19 mouse cellular contexts compared by ENCODE assay signal in the genomic region with DNA sequence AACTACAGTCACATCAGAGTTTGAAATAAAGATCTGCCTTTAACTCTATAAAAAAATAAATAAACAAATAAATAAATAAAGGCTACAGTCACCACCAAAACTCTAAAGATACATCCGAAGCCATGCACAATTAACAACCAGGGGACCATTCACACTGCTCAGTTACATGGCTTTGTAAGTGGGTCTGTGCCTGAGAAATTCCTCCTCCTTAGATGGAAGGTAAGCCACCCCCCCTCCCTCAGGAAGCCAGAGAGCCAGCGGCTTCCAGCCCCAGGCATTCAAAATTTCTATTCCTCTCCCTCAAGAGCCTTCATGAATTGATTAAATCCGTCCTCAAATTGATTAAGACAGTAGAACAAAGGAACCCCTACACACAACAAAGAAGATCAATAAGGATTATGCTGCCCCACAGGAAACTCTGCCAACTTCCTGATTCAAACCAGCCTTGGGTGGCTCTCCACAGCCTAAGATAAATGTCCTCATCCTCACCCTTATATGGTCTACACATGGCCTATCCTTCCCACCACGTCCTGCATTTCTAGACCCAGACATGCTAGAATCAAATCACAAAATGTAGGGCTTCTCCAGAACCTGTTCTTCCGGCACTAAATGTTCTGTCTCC. TPM values are rescaled to one million over a fixed set of nuclear protein-coding genes. Genes with fewer than 3 reads are reported as not detected.
DNase-seq lines count a peak whose midpoint lies in the region; ATAC-seq and TF ChIP-seq lines count a peak whose summit lies in the region.
"Had no signal": no experiment of that assay in that cellular context is flagged by ENCODE, and none has a peak within 500 bp of the region (broad histone marks: within the 10 kb centered on the region; RNA-seq: fewer than 3 reads in every experiment).

No protein-coding gene starts in this region.

- intact Hi-C loops in heart, adult 2 months (cut with DNase I) = no loop called here

- 55% methylated on average over 5 of the region's 5 CpGs for WGBS in heart, embryonic 15.5 days
- WGBS in heart, adult 2 months = 76% methylated on average over 5 of the region's 5 CpGs
- WGBS in midbrain, embryonic 11.5 days = 34% methylated on average over 5 of the region's 5 CpGs
- 36% methylated on average over 5 of the region's 5 CpGs for WGBS in midbrain, postnatal 0 days
- WGBS in midbrain, embryonic 13.5 days = 30% methylated on average over 5 of the region's 5 CpGs

- 0 out of 2 replicates have a peak overlapping the region, but pooled peaks have one; percentile 15 for H3K27ac ChIP-seq in heart, embryonic 15.5 days
- H3K27ac ChIP-seq in heart, adult 2 months = no peak overlapping the region
- no peak overlapping the region for H3K27ac ChIP-seq in midbrain, embryonic 11.5 days (ENCODE audit: low read depth, low read length)
- no peak overlapping the region for H3K27ac ChIP-seq in midbrain, postnatal 0 days (ENCODE audit: low read depth, low read length)
- no peak overlapping the region for H3K27ac ChIP-seq in midbrain, embryonic 13.5 days
- H3K27ac ChIP-seq: embryonic facial prominence, embryonic 12.5 days; hindbrain, embryonic 10.5 days had no signal

- no peak for TF ChIP-seq EP300 in heart, adult 2 months (IDR thresholded peaks at IDR 0.05; ENCODE audit: insufficient read depth, low read depth, low read length)

- no peak overlapping the region for H3K4me2 ChIP-seq in heart, embryonic 15.5 days
- H3K4me2 ChIP-seq in midbrain, embryonic 11.5 days = no peak overlapping the region
- no peak overlapping the region for H3K4me2 ChIP-seq in midbrain, postnatal 0 days (ENCODE audit: low read depth, low read length, poor library complexity, severe bottlenecking)
- no peak overlapping the region for H3K4me2 ChIP-seq in midbrain, embryonic 13.5 days (replicated peaks)
- H3K4me2 ChIP-seq: embryonic facial prominence, embryonic 12.5 days had no signal

- no peak for TF ChIP-seq CTCF in heart, adult 2 months (IDR thresholded peaks at IDR 0.05)
- TF ChIP-seq CTCF in midbrain, postnatal 0 days (IDR thresholded peaks at IDR 0.05) = no peak

- no peaks in the 10 kb centered on the region for H3K79me2 ChIP-seq in heart, adult 2 months (replicated peaks; ENCODE audit: control insufficient read depth, insufficient read depth, low read length)

- H3K4me1 ChIP-seq in heart, embryonic 15.5 days (replicated peaks) = peaks cover 9% of the 10 kb centered on the region
- H3K4me1 ChIP-seq in heart, adult 2 months (ENCODE audit: control insufficient read depth, insufficient read depth, low read length) = peaks cover 1% of the 10 kb centered on the region; the same call in 1 of the 2 replicates
- peaks cover 15% of the 10 kb centered on the region for H3K4me1 ChIP-seq in midbrain, embryonic 11.5 days (ENCODE audit: control insufficient read depth, insufficient read depth, low read length)
- H3K4me1 ChIP-seq in midbrain, postnatal 0 days (ENCODE audit: insufficient read depth, low read length) = no peaks in the 10 kb centered on the region
- H3K4me1 ChIP-seq in midbrain, embryonic 13.5 days (replicated peaks) = peaks cover 25% of the 10 kb centered on the region

- DNase-seq in heart, adult 2 months = no peak
- no peak for DNase-seq in midbrain, embryonic 11.5 days (ENCODE audit: low spot score, missing footprints)
- DNase-seq in midbrain, postnatal 0 days (ENCODE audit: low spot score) = no peak
- peak; percentile 46 for DNase-seq in retina, embryonic 14.5 days (ENCODE audit: low spot score)
- DNase-seq in natural killer cell, adult 2 months (ENCODE audit: low spot score in 2 of 2) = no peak
- DNase-seq: adrenal gland, postnatal 14 days; cerebellum, adult 2 months; cerebellum, postnatal 14 days; gastrocnemius, postnatal 10 days had no signal

- no peak for TF ChIP-seq POLR2A in heart, adult 2 months (IDR thresholded peaks at IDR 0.05; ENCODE audit: insufficient read depth, low read depth, low read length)

- no peak overlapping the region for H3K4me3 ChIP-seq in heart, embryonic 15.5 days
- H3K4me3 ChIP-seq in heart, adult 2 months = no peak overlapping the region
- H3K4me3 ChIP-seq in midbrain, embryonic 11.5 days (ENCODE audit: low read depth, low read length) = no peak overlapping the region
- H3K4me3 ChIP-seq in midbrain, postnatal 0 days (ENCODE audit: low read depth, low read length) = no peak overlapping the region
- no peak overlapping the region for H3K4me3 ChIP-seq in midbrain, embryonic 13.5 days (replicated peaks)
- H3K4me3 ChIP-seq: embryonic facial prominence, embryonic 12.5 days; hindbrain, embryonic 10.5 days had no signal

- no peak overlapping the region for H3K9ac ChIP-seq in heart, embryonic 15.5 days
- no peak overlapping the region for H3K9ac ChIP-seq in heart, adult 2 months (ENCODE audit: low read depth, low read length)
- H3K9ac ChIP-seq in midbrain, embryonic 11.5 days (ENCODE audit: low read length) = no peak overlapping the region
- no peak overlapping the region for H3K9ac ChIP-seq in midbrain, postnatal 0 days (replicated peaks; ENCODE audit: low read length, poor library complexity, severe bottlenecking)
- H3K9ac ChIP-seq in midbrain, embryonic 13.5 days (replicated peaks) = no peak overlapping the region
- H3K9ac ChIP-seq: embryonic facial prominence, embryonic 12.5 days had no signal

- ATAC-seq in heart, embryonic 15.5 days (replicated peaks; ENCODE audit: insufficient number of reproducible peaks, insufficient read depth, low FRiP score, low read depth) = no peak
- peak; percentile 69 for ATAC-seq in midbrain, embryonic 11.5 days (ENCODE audit: low FRiP score)
- ATAC-seq in midbrain, postnatal 0 days (ENCODE audit: low FRiP score) = no peak
- peak; percentile 62 for ATAC-seq in midbrain, embryonic 13.5 days
- no peak for ATAC-seq in megakaryocyte-erythroid progenitor cell, adult 5-6 weeks (replicated peaks; ENCODE audit: low FRiP score, low TSS enrichment, poor library complexity, severe bottlenecking)
- ATAC-seq: activated CD4-positive, CD25-positive, alpha-beta regulatory T cell, adult 4 months; forebrain, embryonic 16.5 days; intestine, embryonic 16.5 days; Patski had no signal

- no peaks in the 10 kb centered on the region for H3K9me3 ChIP-seq in heart, embryonic 15.5 days (replicated peaks)
- no peaks in the 10 kb centered on the region for H3K9me3 ChIP-seq in midbrain, embryonic 11.5 days (ENCODE audit: control insufficient read depth, low read length)
- H3K9me3 ChIP-seq in midbrain, postnatal 0 days (ENCODE audit: low read length) = no peaks in the 10 kb centered on the region
- H3K9me3 ChIP-seq in midbrain, embryonic 13.5 days = no peaks in the 10 kb centered on the region
- H3K9me3 ChIP-seq: embryonic facial prominence, embryonic 12.5 days; hindbrain, embryonic 10.5 days had no signal

- H3K27me3 ChIP-seq in heart, embryonic 15.5 days = no peaks in the 10 kb centered on the region
- no peaks in the 10 kb centered on the region for H3K27me3 ChIP-seq in heart, adult 2 months (ENCODE audit: control insufficient read depth, insufficient read depth, low read length)
- no peaks in the 10 kb centered on the region for H3K27me3 ChIP-seq in midbrain, embryonic 11.5 days (ENCODE audit: control insufficient read depth, insufficient read depth, low read length)
- H3K27me3 ChIP-seq in midbrain, postnatal 0 days (ENCODE audit: insufficient read depth, low read length) = no peaks in the 10 kb centered on the region
- no peaks in the 10 kb centered on the region for H3K27me3 ChIP-seq in midbrain, embryonic 13.5 days
- H3K27me3 ChIP-seq: CH12.LX, Patski had no signal

- H3K36me3 ChIP-seq in heart, embryonic 15.5 days = peaks cover 7% of the 10 kb centered on the region; the same call in 1 of the 2 replicates
- H3K36me3 ChIP-seq in heart, adult 2 months (ENCODE audit: control insufficient read depth, insufficient read depth, low read length) = no peaks in the 10 kb centered on the region
- H3K36me3 ChIP-seq in midbrain, embryonic 11.5 days (ENCODE audit: control insufficient read depth, insufficient read depth, low read length) = no peaks in the 10 kb centered on the region
- no peaks in the 10 kb centered on the region for H3K36me3 ChIP-seq in midbrain, postnatal 0 days (ENCODE audit: insufficient read depth, low read length)
- no peaks in the 10 kb centered on the region for H3K36me3 ChIP-seq in midbrain, embryonic 13.5 days

RNA-seq across cellular contexts. Expression of gene Slc25a13, which starts 41.5 kb away (rescaled TPM):
- polyA plus RNA-seq in heart, embryonic 15.5 days (2015; fragmentation: Nextera tagmentation; extraction: Ambion mirVana) = 49.5 and 54.3 TPM in 2 replicates
- total RNA-seq in heart, adult 2 months (2021) = 100 to 1,000 TPM; 121 to 146 TPM
- 45.5 and 79.1 TPM in 2 replicates for polyA plus RNA-seq in heart, adult 2 months (2012; rRNA removed)
- 34.7 and 42.7 TPM in 2 replicates for polyA plus RNA-seq in midbrain, embryonic 11.5 days (2014; fragmentation: Nextera tagmentation; extraction: Ambion mirVana)
- total RNA-seq in midbrain, postnatal 0 days (2014; rRNA removed) = 2.4 and 4.0 TPM in 2 replicates
- polyA plus RNA-seq in midbrain, postnatal 0 days (2015; fragmentation: Nextera tagmentation; extraction: Ambion mirVana) = 2.1 and 2.7 TPM in 2 replicates
- polyA plus RNA-seq in midbrain, embryonic 13.5 days (2015; fragmentation: Nextera tagmentation; extraction: Ambion mirVana) = 8.7 and 9.4 TPM in 2 replicates
- 8.0 and 12.4 TPM in 2 replicates for total RNA-seq in megakaryocyte-erythroid progenitor cell, adult 5-6 weeks (2014; fragmentation: Nextera tagmentation)
- 18.2 and 35.3 TPM in 2 replicates for total RNA-seq in megakaryocyte-erythroid progenitor cell, adult 5-6 weeks (2017)
- total RNA-seq: CH12.LX had no signal

Comparison
In these comparisons a context has a peak if more than half of its experiments do, and no peak if none do; other contexts are left out.
1. ATAC-seq: peak in midbrain, embryonic 11.5 days (single experiment) and midbrain, embryonic 13.5 days (single experiment); none in heart, embryonic 15.5 days (single experiment), midbrain, postnatal 0 days (single experiment) and megakaryocyte-erythroid progenitor cell, adult 5-6 weeks (single experiment).